Mouse (Mus musculus): ENCODE results near the gene Pdlim5. TPM values are rescaled to one million over a fixed set of nuclear protein-coding genes. Genes with fewer than 3 reads are reported as not detected.

The Pdlim5 gene
- polyA plus RNA-seq, 1 experiment = 19.9 TPM

- TF ChIP-seq POLR2A (IDR thresholded peaks at IDR 0.05; ENCODE audit: extremely low read depth, insufficient read depth, low read length) = no peak
- TF ChIP-seq CTCF (IDR thresholded peaks at IDR 0.05; ENCODE audit: extremely low read depth, insufficient read depth, low read length) = no peak
- Histone ChIP-seq H3K4me1 (ENCODE audit: control insufficient read depth, insufficient read depth, low read length) (no peaks in the 10 kb centered on the region), H3K4me3 (ENCODE audit: insufficient read depth, low read length) (no peak overlapping the region), H3K27ac (ENCODE audit: insufficient read depth, low read length) (no peak overlapping the region)
These were observed 101.9 kb downstream of the Pdlim5 start for GRCm38 (mm10) chr3:142293561-142293960.

- TF ChIP-seq POLR2A (IDR thresholded peaks at IDR 0.05; ENCODE audit: extremely low read depth, insufficient read depth, low read length) (no peak), CTCF (IDR thresholded peaks at IDR 0.05; ENCODE audit: extremely low read depth, insufficient read depth, low read length) (peak; percentile 74)
- no peak overlapping the region for H3K27ac ChIP-seq (ENCODE audit: insufficient read depth, low read length)
- H3K4me3 ChIP-seq (ENCODE audit: insufficient read depth, low read length) = peak overlapping the region; percentile 5; the same call in 1 of the 2 replicates
- no peaks in the 10 kb centered on the region for H3K4me1 ChIP-seq (ENCODE audit: control insufficient read depth, insufficient read depth, low read length)
These were observed 112.8 kb downstream of the Pdlim5 start for GRCm38 (mm10) chr3:142282706-142283105.

GRCm38 (mm10) chr3:142281656-142282055, 113.8 kb downstream of the Pdlim5 start:
- no peak overlapping the region for H3K27ac ChIP-seq (ENCODE audit: insufficient read depth, low read length)
- TF ChIP-seq CTCF (IDR thresholded peaks at IDR 0.05; ENCODE audit: extremely low read depth, insufficient read depth, low read length) (no peak), POLR2A (IDR thresholded peaks at IDR 0.05; ENCODE audit: extremely low read depth, insufficient read depth, low read length) (no peak)
- H3K4me1 ChIP-seq (ENCODE audit: control insufficient read depth, insufficient read depth, low read length) = no peaks in the 10 kb centered on the region
- H3K4me3 ChIP-seq (ENCODE audit: insufficient read depth, low read length) = no peak overlapping the region

- Histone ChIP-seq H3K4me1 (ENCODE audit: control insufficient read depth, insufficient read depth, low read length) (no peaks in the 10 kb centered on the region), H3K4me3 (ENCODE audit: insufficient read depth, low read length) (no peak overlapping the region), H3K27ac (ENCODE audit: insufficient read depth, low read length) (no peak overlapping the region)
- TF ChIP-seq POLR2A (IDR thresholded peaks at IDR 0.05; ENCODE audit: extremely low read depth, insufficient read depth, low read length) (no peak), CTCF (IDR thresholded peaks at IDR 0.05; ENCODE audit: extremely low read depth, insufficient read depth, low read length) (no peak)
These were observed 114.4 kb downstream of the Pdlim5 start for GRCm38 (mm10) chr3:142281093-142281445.

GRCm38 (mm10) chr3:142280366-142281092, 115.0 kb downstream of the Pdlim5 start:
- no peak for TF ChIP-seq CTCF (IDR thresholded peaks at IDR 0.05; ENCODE audit: extremely low read depth, insufficient read depth, low read length)
- no peak for TF ChIP-seq POLR2A (IDR thresholded peaks at IDR 0.05; ENCODE audit: extremely low read depth, insufficient read depth, low read length)
- Histone ChIP-seq H3K4me3 (ENCODE audit: insufficient read depth, low read length) (no peak overlapping the region), H3K4me1 (ENCODE audit: control insufficient read depth, insufficient read depth, low read length) (no peaks in the 10 kb centered on the region), H3K27ac (ENCODE audit: insufficient read depth, low read length) (no peak overlapping the region)

GRCm38 (mm10) chr3:142279011-142279410, 116.5 kb downstream of the Pdlim5 start:
- Histone ChIP-seq H3K27ac (ENCODE audit: insufficient read depth, low read length) (no peak overlapping the region), H3K4me1 (ENCODE audit: control insufficient read depth, insufficient read depth, low read length) (no peaks in the 10 kb centered on the region), H3K4me3 (ENCODE audit: insufficient read depth, low read length) (no peak overlapping the region)
- TF ChIP-seq POLR2A (IDR thresholded peaks at IDR 0.05; ENCODE audit: extremely low read depth, insufficient read depth, low read length) (no peak), CTCF (IDR thresholded peaks at IDR 0.05; ENCODE audit: extremely low read depth, insufficient read depth, low read length) (no peak)

GRCm38 (mm10) chr3:142276506-142276905, 119.0 kb downstream of the Pdlim5 start:
- Histone ChIP-seq H3K4me1 (ENCODE audit: control insufficient read depth, insufficient read depth, low read length) (no peaks in the 10 kb centered on the region), H3K27ac (ENCODE audit: insufficient read depth, low read length) (no peak overlapping the region), H3K4me3 (ENCODE audit: insufficient read depth, low read length) (no peak overlapping the region)
- TF ChIP-seq CTCF (IDR thresholded peaks at IDR 0.05; ENCODE audit: extremely low read depth, insufficient read depth, low read length) (no peak), POLR2A (IDR thresholded peaks at IDR 0.05; ENCODE audit: extremely low read depth, insufficient read depth, low read length) (no peak)

- TF ChIP-seq POLR2A (IDR thresholded peaks at IDR 0.05; ENCODE audit: extremely low read depth, insufficient read depth, low read length) = no peak
- no peak for TF ChIP-seq CTCF (IDR thresholded peaks at IDR 0.05; ENCODE audit: extremely low read depth, insufficient read depth, low read length)
- H3K4me3 ChIP-seq (ENCODE audit: insufficient read depth, low read length) = no peak overlapping the region
- no peaks in the 10 kb centered on the region for H3K4me1 ChIP-seq (ENCODE audit: control insufficient read depth, insufficient read depth, low read length)
- H3K27ac ChIP-seq (ENCODE audit: insufficient read depth, low read length) = no peak overlapping the region
These were observed 120.5 kb downstream of the Pdlim5 start for GRCm38 (mm10) chr3:142274993-142275392.

GRCm38 (mm10) chr3:142274451-142274850, 121.0 kb downstream of the Pdlim5 start:
- no peak for TF ChIP-seq POLR2A (IDR thresholded peaks at IDR 0.05; ENCODE audit: extremely low read depth, insufficient read depth, low read length)
- no peaks in the 10 kb centered on the region for H3K4me1 ChIP-seq (ENCODE audit: control insufficient read depth, insufficient read depth, low read length)
- no peak overlapping the region for H3K4me3 ChIP-seq (ENCODE audit: insufficient read depth, low read length)
- H3K27ac ChIP-seq (ENCODE audit: insufficient read depth, low read length) = no peak overlapping the region

GRCm38 (mm10) chr3:142273265-142273664, 122.2 kb downstream of the Pdlim5 start:
- Histone ChIP-seq H3K4me1 (ENCODE audit: control insufficient read depth, insufficient read depth, low read length) (no peaks in the 10 kb centered on the region), H3K4me3 (ENCODE audit: insufficient read depth, low read length) (no peak overlapping the region), H3K27ac (ENCODE audit: insufficient read depth, low read length) (no peak overlapping the region)
- TF ChIP-seq CTCF (IDR thresholded peaks at IDR 0.05; ENCODE audit: extremely low read depth, insufficient read depth, low read length) = no peak
- no peak for TF ChIP-seq POLR2A (IDR thresholded peaks at IDR 0.05; ENCODE audit: extremely low read depth, insufficient read depth, low read length)

Data from cortical plate, adult 2 months (tissue).